ENCODE assay signal across 15 mouse cellular contexts in genomic region chr4:108940681-108941473, GRCm38 (mm10). TPM values are rescaled to one million over a fixed set of nuclear protein-coding genes. Genes with fewer than 3 reads are reported as not detected.
DNase-seq lines count a peak whose midpoint lies in the region; ATAC-seq lines count a peak whose summit lies in the region.
"Had no signal": no experiment of that assay in that cellular context is flagged by ENCODE, and none has a peak within 500 bp of the region (broad histone marks: within the 10 kb centered on the region; RNA-seq: fewer than 3 reads in every experiment).

No protein-coding gene starts in this region.

- H3K27ac ChIP-seq in neural tube, embryonic 11.5 days (ENCODE audit: low read depth, low read length) = no peak overlapping the region
- H3K27ac ChIP-seq in neural tube, embryonic 15.5 days (replicated peaks) = no peak overlapping the region
- no peak overlapping the region for H3K27ac ChIP-seq in midbrain, embryonic 11.5 days (ENCODE audit: low read depth, low read length)
- H3K27ac ChIP-seq: liver, embryonic 14.5 days; neural tube, embryonic 13.5 days had no signal

- no peaks in the 10 kb centered on the region for H3K27me3 ChIP-seq in neural tube, embryonic 11.5 days (ENCODE audit: control insufficient read depth, insufficient read depth, low read length)
- H3K27me3 ChIP-seq in neural tube, embryonic 15.5 days (replicated peaks) = no peaks in the 10 kb centered on the region
- H3K27me3 ChIP-seq in midbrain, embryonic 11.5 days (ENCODE audit: control insufficient read depth, insufficient read depth, low read length) = peaks cover 20% of the 10 kb centered on the region; the same call in 1 of the 2 replicates
- H3K27me3 ChIP-seq: neural tube, embryonic 13.5 days had no signal

- WGBS in neural tube, embryonic 11.5 days = 84% methylated on average over 17 of the region's 17 CpGs
- 77% methylated on average over 17 of the region's 17 CpGs for WGBS in neural tube, embryonic 15.5 days
- WGBS in midbrain, embryonic 11.5 days = 42% methylated on average over 17 of the region's 17 CpGs

- no peak overlapping the region for H3K9ac ChIP-seq in neural tube, embryonic 11.5 days (ENCODE audit: low read length)
- no peak overlapping the region for H3K9ac ChIP-seq in neural tube, embryonic 15.5 days (replicated peaks)
- no peak overlapping the region for H3K9ac ChIP-seq in midbrain, embryonic 11.5 days (ENCODE audit: low read length)
- H3K9ac ChIP-seq: liver, embryonic 14.5 days; neural tube, embryonic 13.5 days had no signal

- H3K9me3 ChIP-seq in neural tube, embryonic 11.5 days (ENCODE audit: control insufficient read depth, low read length) = no peaks in the 10 kb centered on the region
- no peaks in the 10 kb centered on the region for H3K9me3 ChIP-seq in neural tube, embryonic 15.5 days (replicated peaks)
- H3K9me3 ChIP-seq in midbrain, embryonic 11.5 days (ENCODE audit: control insufficient read depth, low read length) = no peaks in the 10 kb centered on the region
- H3K9me3 ChIP-seq: neural tube, embryonic 13.5 days had no signal

- H3K4me3 ChIP-seq in neural tube, embryonic 11.5 days (ENCODE audit: low read depth, low read length) = no peak overlapping the region
- H3K4me3 ChIP-seq in neural tube, embryonic 15.5 days (replicated peaks) = no peak overlapping the region
- no peak overlapping the region for H3K4me3 ChIP-seq in midbrain, embryonic 11.5 days (ENCODE audit: low read depth, low read length)
- H3K4me3 ChIP-seq: erythroblast, embryonic 14.5 days; neural tube, embryonic 13.5 days had no signal

- no peak overlapping the region for H3K4me2 ChIP-seq in neural tube, embryonic 11.5 days (ENCODE audit: low read depth)
- no peak overlapping the region for H3K4me2 ChIP-seq in neural tube, embryonic 15.5 days
- no peak overlapping the region for H3K4me2 ChIP-seq in midbrain, embryonic 11.5 days
- H3K4me2 ChIP-seq: neural tube, embryonic 13.5 days had no signal

- H3K4me1 ChIP-seq in neural tube, embryonic 11.5 days (ENCODE audit: control insufficient read depth, insufficient read depth, low read length) = no peaks in the 10 kb centered on the region
- peaks cover 15% of the 10 kb centered on the region for H3K4me1 ChIP-seq in neural tube, embryonic 15.5 days
- peaks cover 10% of the 10 kb centered on the region for H3K4me1 ChIP-seq in midbrain, embryonic 11.5 days (ENCODE audit: control insufficient read depth, insufficient read depth, low read length)

- no peak for ATAC-seq in neural tube, embryonic 11.5 days (ENCODE audit: insufficient read depth, low FRiP score, low TSS enrichment)
- no peak for ATAC-seq in neural tube, embryonic 15.5 days (ENCODE audit: low FRiP score)
- ATAC-seq in midbrain, embryonic 11.5 days (ENCODE audit: low FRiP score) = peak; percentile 81
- ATAC-seq: inflammation-experienced regulatory T-cells, adult 6 months had no signal

- DNase-seq in embryo, embryonic 10.5 days (ENCODE audit: low spot score) = peak; percentile 13
- no peak for DNase-seq in embryo, embryonic 10 days (ENCODE audit: low spot score)
- peak; percentile 19 for DNase-seq in neural tube, embryonic 11.5 days (ENCODE audit: low spot score)
- peak; percentile 90 for DNase-seq in midbrain, embryonic 11.5 days (ENCODE audit: low spot score, missing footprints)
- no peak for DNase-seq in lung, postnatal 10 days
- DNase-seq in ovary, postnatal 10 days (ENCODE audit: low spot score) = no peak
- no peak for DNase-seq in heart, adult 9 months (ENCODE audit: low spot score in 2 of 2)
- DNase-seq: adrenal gland, postnatal 25 days; layer of hippocampus, postnatal 36 days; thymus, adult 2 months had no signal

- H3K36me3 ChIP-seq in neural tube, embryonic 11.5 days (ENCODE audit: control insufficient read depth, insufficient read depth, low read length) = no peaks in the 10 kb centered on the region
- no peaks in the 10 kb centered on the region for H3K36me3 ChIP-seq in neural tube, embryonic 15.5 days
- no peaks in the 10 kb centered on the region for H3K36me3 ChIP-seq in midbrain, embryonic 11.5 days (ENCODE audit: control insufficient read depth, insufficient read depth, low read length)
- H3K36me3 ChIP-seq: neural tube, embryonic 13.5 days had no signal

RNA-seq across cellular contexts. Expression of gene Nrd1, which starts 59.6 kb away (rescaled TPM):
- polyA plus RNA-seq in neural tube, embryonic 11.5 days (2014; fragmentation: Nextera tagmentation; extraction: Ambion mirVana) = 61.3 and 63.8 TPM in 2 replicates
- polyA plus RNA-seq in neural tube, embryonic 15.5 days (2015; fragmentation: Nextera tagmentation; extraction: Ambion mirVana) = 70.7 and 75.1 TPM in 2 replicates
- 65.6 and 70.8 TPM in 2 replicates for polyA plus RNA-seq in midbrain, embryonic 11.5 days (2014; fragmentation: Nextera tagmentation; extraction: Ambion mirVana)

Comparison
In these comparisons a context has a peak if more than half of its experiments do, and no peak if none do; other contexts are left out.
1. DNase-seq: peak in embryo, embryonic 10.5 days (single experiment), neural tube, embryonic 11.5 days (single experiment) and midbrain, embryonic 11.5 days (single experiment); none in embryo, embryonic 10 days (single experiment), lung, postnatal 10 days (single experiment), ovary, postnatal 10 days (single experiment) and heart, adult 9 months (0 of 2).